Mouse (Mus musculus): ENCODE data around the gene Myo3a. TPM values are rescaled to one million over a fixed set of nuclear protein-coding genes. Genes with fewer than 3 reads are reported as not detected.
"Not testable (repeated sequence)": the region's sequence is repeated elsewhere in the genome, so short reads cannot be mapped to it uniquely, and the experiment has no call there.

The Myo3a gene
- polyA plus RNA-seq (2016; fragmentation: Nextera tagmentation; extraction: Ambion mirVana) = not detected in 2 replicates

GRCm38 (mm10) chr2:22227308-22227707, at the start of gene Myo3a:
Gene Myo3a, plus strand, starts transcription at chr2:22227503.
- H3K27ac ChIP-seq (replicated peaks) = 0 out of 2 replicates have a peak within 1 kb of the TSS, but pooled peaks have one; percentile 56
- peak within 1 kb of the TSS; percentile 46 for H3K4me3 ChIP-seq
- DNase-seq (ENCODE audit: low spot score) = peak; percentile 11
- no peaks in the 10 kb centered on the region for H3K9me3 ChIP-seq (replicated peaks)
- no peaks in the 10 kb centered on the region for H3K27me3 ChIP-seq (ENCODE audit: low read depth, poor library complexity, severe bottlenecking)
- 2% methylated on average over 17 of the region's 21 CpGs for WGBS
- H3K4me1 ChIP-seq = peaks cover 8% of the 10 kb centered on the region
- no peaks in the 10 kb centered on the region for H3K36me3 ChIP-seq

- H3K4me1 ChIP-seq = no peaks in the 10 kb centered on the region
- no peak for DNase-seq (ENCODE audit: low spot score)
- no peaks in the 10 kb centered on the region for H3K27me3 ChIP-seq (ENCODE audit: low read depth, poor library complexity, severe bottlenecking)
- no peaks in the 10 kb centered on the region for H3K9me3 ChIP-seq (replicated peaks)
- no peaks in the 10 kb centered on the region for H3K36me3 ChIP-seq
- no peak overlapping the region for H3K27ac ChIP-seq (replicated peaks)
- 85% methylated on average over 3 of the region's 3 CpGs for WGBS
- H3K4me3 ChIP-seq = no peak overlapping the region
Observed at GRCm38 (mm10) chr2:22250462-22250861, 23.2 kb downstream of the Myo3a start.

- no peak for DNase-seq (ENCODE audit: low spot score)
- 81% methylated on average over 2 of the region's 2 CpGs for WGBS
- H3K4me3 ChIP-seq = no peak overlapping the region
Observed at GRCm38 (mm10) chr2:22251045-22251444, 23.7 kb downstream of the Myo3a start.

GRCm38 (mm10) chr2:22255600-22255999, 28.3 kb downstream of the Myo3a start:
- no peak for DNase-seq (ENCODE audit: low spot score)
- Histone ChIP-seq H3K9me3 (replicated peaks) (no peaks in the 10 kb centered on the region), H3K4me3 (no peak overlapping the region), H3K4me1 (no peaks in the 10 kb centered on the region), H3K27ac (replicated peaks) (no peak overlapping the region), H3K36me3 (no peaks in the 10 kb centered on the region), H3K27me3 (ENCODE audit: low read depth, poor library complexity, severe bottlenecking) (no peaks in the 10 kb centered on the region)

More at GRCm38 (mm10) chr2:22251045-22251444, 23.7 kb downstream of the Myo3a start:
- Histone ChIP-seq H3K9me3 (replicated peaks) (no peaks in the 10 kb centered on the region), H3K27me3 (ENCODE audit: low read depth, poor library complexity, severe bottlenecking) (no peaks in the 10 kb centered on the region), H3K36me3 (no peaks in the 10 kb centered on the region), H3K4me1 (no peaks in the 10 kb centered on the region), H3K27ac (replicated peaks) (no peak overlapping the region)

GRCm38 (mm10) chr2:22271555-22271954, 44.3 kb downstream of the Myo3a start:
- no peaks in the 10 kb centered on the region for H3K4me1 ChIP-seq
- no peak for DNase-seq (ENCODE audit: low spot score)
- no peaks in the 10 kb centered on the region for H3K9me3 ChIP-seq (replicated peaks)
- WGBS = 79% methylated on average over 2 of the region's 2 CpGs
- H3K36me3 ChIP-seq = no peaks in the 10 kb centered on the region
- no peak overlapping the region for H3K27ac ChIP-seq (replicated peaks)
- no peaks in the 10 kb centered on the region for H3K27me3 ChIP-seq (ENCODE audit: low read depth, poor library complexity, severe bottlenecking)
- no peak overlapping the region for H3K4me3 ChIP-seq

GRCm38 (mm10) chr2:22285366-22285765, 58.1 kb downstream of the Myo3a start:
- Histone ChIP-seq H3K27ac (replicated peaks) (no peak overlapping the region), H3K27me3 (ENCODE audit: low read depth, poor library complexity, severe bottlenecking) (no peaks in the 10 kb centered on the region)
- DNase-seq (ENCODE audit: low spot score) = no peak

GRCm38 (mm10) chr2:22285777-22286176, 58.5 kb downstream of the Myo3a start:
- no peak for DNase-seq (ENCODE audit: low spot score)
- Histone ChIP-seq H3K36me3 (no peaks in the 10 kb centered on the region), H3K27me3 (ENCODE audit: low read depth, poor library complexity, severe bottlenecking) (no peaks in the 10 kb centered on the region), H3K9me3 (replicated peaks) (no peaks in the 10 kb centered on the region), H3K27ac (replicated peaks) (no peak overlapping the region), H3K4me1 (no peaks in the 10 kb centered on the region), H3K4me3 (no peak overlapping the region)
- WGBS = 58% methylated on average over 1 of the region's 1 CpGs

More at GRCm38 (mm10) chr2:22285366-22285765, 58.1 kb downstream of the Myo3a start:
- no peaks in the 10 kb centered on the region for H3K36me3 ChIP-seq
- 60% methylated on average over 2 of the region's 2 CpGs for WGBS
- no peak overlapping the region for H3K4me3 ChIP-seq
- no peaks in the 10 kb centered on the region for H3K9me3 ChIP-seq (replicated peaks)
- H3K4me1 ChIP-seq = no peaks in the 10 kb centered on the region

- no peak overlapping the region for H3K27ac ChIP-seq (replicated peaks)
- WGBS = 69% methylated on average over 11 of the region's 11 CpGs
- DNase-seq (ENCODE audit: low spot score) = no peak
Observed at GRCm38 (mm10) chr2:22293579-22294446, 66.5 kb downstream of the Myo3a start.

GRCm38 (mm10) chr2:22294447-22294738, 67.1 kb downstream of the Myo3a start:
- Histone ChIP-seq H3K36me3 (no peaks in the 10 kb centered on the region), H3K4me1 (no peaks in the 10 kb centered on the region), H3K9me3 (replicated peaks) (no peaks in the 10 kb centered on the region), H3K27me3 (ENCODE audit: low read depth, poor library complexity, severe bottlenecking) (no peaks in the 10 kb centered on the region), H3K27ac (replicated peaks) (no peak overlapping the region), H3K4me3 (no peak overlapping the region)
- whole genome bisulfite sequencing = 31% methylated on average over 2 of the region's 2 CpGs
- no peak for DNase-seq (ENCODE audit: low spot score)

More at GRCm38 (mm10) chr2:22293579-22294446, 66.5 kb downstream of the Myo3a start:
- Histone ChIP-seq H3K27me3 (ENCODE audit: low read depth, poor library complexity, severe bottlenecking) (no peaks in the 10 kb centered on the region), H3K4me3 (no peak overlapping the region), H3K36me3 (no peaks in the 10 kb centered on the region), H3K4me1 (no peaks in the 10 kb centered on the region), H3K9me3 (replicated peaks) (no peaks in the 10 kb centered on the region)

- Histone ChIP-seq H3K27ac (replicated peaks) (no peak overlapping the region), H3K27me3 (ENCODE audit: low read depth, poor library complexity, severe bottlenecking) (no peaks in the 10 kb centered on the region), H3K4me1 (no peaks in the 10 kb centered on the region), H3K4me3 (no peak overlapping the region), H3K9me3 (replicated peaks) (no peaks in the 10 kb centered on the region), H3K36me3 (no peaks in the 10 kb centered on the region)
- WGBS = 85% methylated on average over 1 of the region's 1 CpGs
- DNase-seq (ENCODE audit: low spot score) = no peak
Observed at GRCm38 (mm10) chr2:22297913-22298312, 70.6 kb downstream of the Myo3a start.

- Histone ChIP-seq H3K4me3 (peak overlapping the region; percentile 58), H3K9me3 (replicated peaks) (no peaks in the 10 kb centered on the region; the same call in 1 of the 2 replicates), H3K27me3 (ENCODE audit: low read depth, poor library complexity, severe bottlenecking) (no peaks in the 10 kb centered on the region), H3K36me3 (no peaks in the 10 kb centered on the region), H3K4me1 (peaks cover 8% of the 10 kb centered on the region), H3K27ac (replicated peaks) (peak overlapping the region; percentile 82)
- DNase-seq (ENCODE audit: low spot score) = peak; percentile 47
- 9% methylated on average over 24 of the region's 32 CpGs for WGBS
Observed at GRCm38 (mm10) chr2:22338269-22338857, 111.1 kb downstream of the Myo3a start.

- not testable (repeated sequence) for H3K27me3 ChIP-seq (ENCODE audit: low read depth, poor library complexity, severe bottlenecking); H3K27ac ChIP-seq (replicated peaks); H3K36me3 ChIP-seq; H3K9me3 ChIP-seq (replicated peaks); DNase-seq (ENCODE audit: low spot score); H3K4me1 ChIP-seq; H3K4me3 ChIP-seq
- 95% methylated on average over 11 of the region's 11 CpGs for WGBS
Observed at GRCm38 (mm10) chr2:22410511-22410910, 183.2 kb downstream of the Myo3a start.

GRCm38 (mm10) chr2:22548421-22548820, 321.1 kb downstream of the Myo3a start:
- Histone ChIP-seq H3K9me3 (replicated peaks) (no peaks in the 10 kb centered on the region), H3K4me3 (no peak overlapping the region), H3K27me3 (ENCODE audit: low read depth, poor library complexity, severe bottlenecking) (no peaks in the 10 kb centered on the region), H3K36me3 (no peaks in the 10 kb centered on the region), H3K27ac (replicated peaks) (no peak overlapping the region), H3K4me1 (no peaks in the 10 kb centered on the region)
- DNase-seq (ENCODE audit: low spot score) = no peak
- WGBS = 87% methylated on average over 6 of the region's 6 CpGs
